Mouse (Mus musculus): ENCODE measurements around the gene Gm36864.

Gm36864 gene

GRCm38 (mm10) chr7:44260410-44260809, 24.4 kb downstream of the Gm36864 start:
- DNase-seq, result no peak

- DNase-seq, result no peak
These were observed 25.2 kb downstream of the Gm36864 start, which contains the start of gene Gm15517 for GRCm38 (mm10) chr7:44261147-44261546. TSS of gene Gm15517 (plus strand) at chr7:44261447.

GRCm38 (mm10) chr7:44262791-44263643, 27.0 kb downstream of the Gm36864 start:
- DNase-seq, result peak; percentile 97

GRCm38 (mm10) chr7:44268117-44268516, 32.1 kb downstream of the Gm36864 start:
- no peak for DNase-seq

- DNase-seq, result no peak
These were observed 33.4 kb downstream of the Gm36864 start for GRCm38 (mm10) chr7:44269397-44269796.

GRCm38 (mm10) chr7:44271309-44271708, 35.3 kb downstream of the Gm36864 start:
- no peak for DNase-seq

GRCm38 (mm10) chr7:44272546-44272945, 36.6 kb downstream of the Gm36864 start:
- no peak for DNase-seq

- DNase-seq, result no peak
These were observed 37.5 kb downstream of the Gm36864 start for GRCm38 (mm10) chr7:44273446-44273845.

- no peak for DNase-seq
These were observed 38.1 kb downstream of the Gm36864 start for GRCm38 (mm10) chr7:44274096-44274495.

GRCm38 (mm10) chr7:44275546-44275945, 39.6 kb downstream of the Gm36864 start:
- DNase-seq, result no peak

GRCm38 (mm10) chr7:44276461-44277249, 40.7 kb downstream of the Gm36864 start:
- no peak for DNase-seq

- DNase-seq, result peak; percentile 37
These were observed 41.3 kb downstream of the Gm36864 start for GRCm38 (mm10) chr7:44277250-44277622.

- DNase-seq, result no peak
These were observed 45.0 kb downstream of the Gm36864 start for GRCm38 (mm10) chr7:44280959-44281358.

GRCm38 (mm10) chr7:44281586-44281985, 45.6 kb downstream of the Gm36864 start:
- DNase-seq, result no peak

GRCm38 (mm10) chr7:44287760-44288159, 51.8 kb downstream of the Gm36864 start:
- no peak for DNase-seq

- no peak for DNase-seq
These were observed 55.0 kb downstream of the Gm36864 start for GRCm38 (mm10) chr7:44290986-44291385.

- no peak for DNase-seq
These were observed 55.4 kb downstream of the Gm36864 start for GRCm38 (mm10) chr7:44291418-44291817.

Data from kidney, adult 18-20 months (tissue).